Mouse (Mus musculus): ENCODE data around the gene Rpl39l. TPM values are rescaled to one million over a fixed set of nuclear protein-coding genes. Genes with fewer than 3 reads are reported as not detected.

Gene Rpl39l
- polyA plus RNA-seq (2014; fragmentation: Nextera tagmentation; extraction: Ambion mirVana), result not detected in 2 replicates

DNA sequence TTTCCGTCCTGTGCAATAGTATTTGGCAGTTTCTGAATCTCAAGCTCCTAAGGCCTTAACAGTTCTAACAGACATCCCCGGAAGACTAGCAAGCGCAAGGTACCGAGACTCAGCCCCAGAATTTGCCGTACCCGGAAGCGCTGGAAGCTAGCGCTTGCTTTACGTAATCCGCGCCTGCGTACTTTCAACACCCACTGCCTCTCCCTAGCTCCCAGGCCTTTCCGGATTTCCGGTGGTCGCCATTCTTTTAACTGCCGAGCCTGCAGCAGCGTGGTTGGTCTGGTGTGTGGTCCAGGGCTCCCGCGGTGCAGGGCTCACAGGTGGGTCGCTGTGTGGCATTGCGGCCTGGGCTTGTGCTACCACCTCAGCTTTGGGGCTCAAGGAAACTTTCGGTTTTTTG, at the start of gene Rpl39l:
Rpl39l (plus strand) TSS at position 222 of the 400 bp plus-strand sequence.
- DNase-seq (ENCODE audit: low spot score) (no peak), ATAC-seq (no peak)
- WGBS, result 88% methylated on average over 22 of the region's 22 CpGs

DNA sequence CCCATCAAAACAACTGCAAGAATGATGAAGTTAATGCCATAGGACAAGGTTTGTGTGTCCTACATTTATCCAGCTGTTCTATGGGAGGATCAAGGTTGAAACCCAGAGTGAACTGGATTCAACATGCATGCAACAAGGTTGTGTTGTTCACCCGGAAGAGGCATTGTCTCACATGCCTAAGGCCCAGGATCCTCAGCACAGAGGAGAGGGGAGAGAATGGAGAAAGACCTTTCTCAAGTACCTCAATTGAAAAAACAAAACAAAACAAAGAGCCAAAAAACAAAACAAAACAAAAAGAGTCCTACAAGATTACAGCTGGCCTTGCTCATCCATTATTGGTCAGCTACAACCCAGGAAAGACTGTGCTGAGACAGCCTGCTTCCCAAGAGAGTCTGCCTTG, 42.4 kb upstream of the Rpl39l start:
- H3K4me2 ChIP-seq (ENCODE audit: low read length), result no peak overlapping the region
- H3K4me1 ChIP-seq (ENCODE audit: control insufficient read depth, insufficient read depth, low read length), result no peaks in the 10 kb centered on the region
- H3K27me3 ChIP-seq (replicated peaks; ENCODE audit: control insufficient read depth, insufficient read depth, low read length), result no peaks in the 10 kb centered on the region
- no peaks in the 10 kb centered on the region for H3K9me3 ChIP-seq (replicated peaks; ENCODE audit: control insufficient read depth, low read length)
- H3K9ac ChIP-seq (ENCODE audit: low read length), result no peak overlapping the region
- no peak overlapping the region for H3K27ac ChIP-seq (ENCODE audit: low read depth, low read length)
- H3K4me3 ChIP-seq (ENCODE audit: low read depth, low read length), result no peak overlapping the region
- ATAC-seq (no peak), DNase-seq (ENCODE audit: low spot score) (no peak)
- H3K36me3 ChIP-seq (ENCODE audit: control insufficient read depth, insufficient read depth, low read length), result no peaks in the 10 kb centered on the region
- 82% methylated on average over 1 of the region's 1 CpGs for WGBS

More for the DNA sequence above, at the start of gene Rpl39l:
- Histone ChIP-seq H3K27me3 (replicated peaks; ENCODE audit: control insufficient read depth, insufficient read depth, low read length) (no peaks in the 10 kb centered on the region), H3K4me1 (ENCODE audit: control insufficient read depth, insufficient read depth, low read length) (no peaks in the 10 kb centered on the region), H3K27ac (ENCODE audit: low read depth, low read length) (no peak within 1 kb of the TSS), H3K9ac (ENCODE audit: low read length) (no peak within 1 kb of the TSS), H3K36me3 (ENCODE audit: control insufficient read depth, insufficient read depth, low read length) (no peaks in the 10 kb centered on the region), H3K9me3 (replicated peaks; ENCODE audit: control insufficient read depth, low read length) (no peaks in the 10 kb centered on the region), H3K4me3 (ENCODE audit: low read depth, low read length) (no peak within 1 kb of the TSS), H3K4me2 (ENCODE audit: low read length) (no peak within 1 kb of the TSS)

DNA sequence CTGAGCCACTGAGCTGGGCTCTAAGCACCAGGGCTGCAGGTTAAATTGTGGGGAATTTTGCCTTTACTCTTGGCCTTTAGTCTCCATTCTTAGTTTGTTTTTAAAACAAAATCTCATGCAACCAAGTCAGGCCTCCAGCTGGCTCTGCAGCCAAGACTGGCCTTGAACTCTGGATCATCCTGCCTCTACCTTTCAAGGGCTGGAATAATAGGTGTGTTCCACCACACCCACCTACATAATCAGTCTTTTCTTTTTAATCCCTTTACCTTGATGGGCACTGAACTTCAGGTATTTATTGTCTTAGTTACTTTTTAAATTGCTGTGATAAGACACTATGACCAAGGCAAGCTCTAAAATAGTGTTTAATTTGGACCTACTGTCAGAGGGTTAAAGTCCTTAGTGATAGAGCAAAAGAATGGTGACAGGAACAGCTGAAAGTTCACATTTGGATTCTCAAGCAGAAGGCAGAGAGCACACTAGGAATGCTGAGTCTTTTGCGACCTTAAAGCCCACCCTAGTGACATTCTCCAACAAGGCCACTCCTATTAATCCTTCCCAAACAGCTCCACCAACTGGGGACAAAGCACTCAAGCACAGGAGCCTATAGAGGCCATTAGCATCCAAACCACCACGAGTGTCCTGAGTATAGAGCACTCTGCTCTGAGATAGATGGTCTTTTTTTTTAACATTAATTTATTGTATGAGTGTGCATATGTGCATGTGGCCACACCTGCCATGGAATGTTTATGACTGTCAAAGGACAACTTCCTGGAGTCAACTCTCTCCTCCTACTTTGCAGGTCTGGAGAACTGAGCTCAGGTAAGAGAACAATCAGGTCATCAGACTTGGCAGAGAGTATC, 40.7 kb upstream of the Rpl39l start:
- Histone ChIP-seq H3K27ac (ENCODE audit: low read depth, low read length) (no peak overlapping the region), H3K27me3 (replicated peaks; ENCODE audit: control insufficient read depth, insufficient read depth, low read length) (no peaks in the 10 kb centered on the region), H3K4me2 (ENCODE audit: low read length) (no peak overlapping the region), H3K36me3 (ENCODE audit: control insufficient read depth, insufficient read depth, low read length) (no peaks in the 10 kb centered on the region), H3K9me3 (replicated peaks; ENCODE audit: control insufficient read depth, low read length) (no peaks in the 10 kb centered on the region), H3K4me3 (ENCODE audit: low read depth, low read length) (no peak overlapping the region), H3K9ac (ENCODE audit: low read length) (no peak overlapping the region), H3K4me1 (ENCODE audit: control insufficient read depth, insufficient read depth, low read length) (no peaks in the 10 kb centered on the region)
- WGBS, result 73% methylated on average over 2 of the region's 2 CpGs
- ATAC-seq (no peak), DNase-seq (ENCODE audit: low spot score) (no peak)

DNA sequence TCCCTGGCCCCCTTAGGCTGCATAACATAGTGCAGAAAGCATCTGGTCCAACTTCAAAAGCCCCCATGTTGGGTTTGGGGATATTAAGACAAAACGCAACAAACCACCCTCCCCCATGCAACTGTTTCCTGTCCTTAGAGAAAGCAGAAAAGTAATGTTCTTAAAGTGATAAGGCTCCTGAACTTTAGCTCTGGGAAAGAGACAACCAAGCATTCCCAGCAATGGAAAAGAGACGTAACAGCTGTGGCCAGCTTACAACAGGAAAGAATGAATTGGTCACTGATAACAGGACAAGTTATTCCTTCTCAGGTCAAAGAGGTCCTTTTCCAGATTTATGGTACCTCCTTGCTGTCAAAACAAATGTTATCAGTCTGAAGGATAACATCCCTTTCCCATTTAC, 26.9 kb upstream of the Rpl39l start:
- ATAC-seq, result no peak
- WGBS, result 89% methylated on average over 2 of the region's 2 CpGs

DNA sequence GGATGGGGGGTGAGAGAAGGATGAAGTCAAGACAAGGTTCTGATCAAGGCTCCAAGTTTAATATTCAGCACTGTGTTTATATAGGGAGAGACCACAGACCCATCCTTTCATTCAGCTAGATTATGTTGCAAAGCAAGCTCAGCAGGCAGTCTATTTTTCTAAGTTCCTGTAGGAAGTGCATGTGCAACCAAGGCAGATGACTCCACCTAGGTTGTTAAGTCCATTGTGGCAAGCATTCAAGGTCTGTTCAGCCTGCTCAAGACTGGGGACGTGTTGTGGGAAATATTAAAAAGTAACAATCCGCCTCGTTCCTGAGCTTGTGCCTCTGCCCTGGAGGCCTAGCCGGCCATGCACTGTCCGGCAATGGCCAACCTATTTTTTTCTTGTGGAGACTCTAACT, 22.6 kb upstream of the Rpl39l start:
- Histone ChIP-seq H3K4me2 (ENCODE audit: low read length) (no peak overlapping the region), H3K9ac (ENCODE audit: low read length) (no peak overlapping the region), H3K36me3 (ENCODE audit: control insufficient read depth, insufficient read depth, low read length) (no peaks in the 10 kb centered on the region), H3K4me3 (ENCODE audit: low read depth, low read length) (no peak overlapping the region), H3K27ac (ENCODE audit: low read depth, low read length) (no peak overlapping the region), H3K9me3 (replicated peaks; ENCODE audit: control insufficient read depth, low read length) (no peaks in the 10 kb centered on the region), H3K4me1 (ENCODE audit: control insufficient read depth, insufficient read depth, low read length) (no peaks in the 10 kb centered on the region), H3K27me3 (replicated peaks; ENCODE audit: control insufficient read depth, insufficient read depth, low read length) (no peaks in the 10 kb centered on the region)
- DNase-seq (ENCODE audit: low spot score) (no peak), ATAC-seq (no peak)
- WGBS, result 91% methylated on average over 5 of the region's 5 CpGs

More for the DNA sequence above, 26.9 kb upstream of the Rpl39l start:
- Histone ChIP-seq H3K27ac (ENCODE audit: low read depth, low read length) (no peak overlapping the region), H3K4me3 (ENCODE audit: low read depth, low read length) (no peak overlapping the region), H3K4me2 (ENCODE audit: low read length) (no peak overlapping the region), H3K9me3 (replicated peaks; ENCODE audit: control insufficient read depth, low read length) (no peaks in the 10 kb centered on the region), H3K4me1 (ENCODE audit: control insufficient read depth, insufficient read depth, low read length) (no peaks in the 10 kb centered on the region), H3K36me3 (ENCODE audit: control insufficient read depth, insufficient read depth, low read length) (no peaks in the 10 kb centered on the region), H3K27me3 (replicated peaks; ENCODE audit: control insufficient read depth, insufficient read depth, low read length) (no peaks in the 10 kb centered on the region), H3K9ac (ENCODE audit: low read length) (no peak overlapping the region)
- no peak for DNase-seq (ENCODE audit: low spot score)

DNA sequence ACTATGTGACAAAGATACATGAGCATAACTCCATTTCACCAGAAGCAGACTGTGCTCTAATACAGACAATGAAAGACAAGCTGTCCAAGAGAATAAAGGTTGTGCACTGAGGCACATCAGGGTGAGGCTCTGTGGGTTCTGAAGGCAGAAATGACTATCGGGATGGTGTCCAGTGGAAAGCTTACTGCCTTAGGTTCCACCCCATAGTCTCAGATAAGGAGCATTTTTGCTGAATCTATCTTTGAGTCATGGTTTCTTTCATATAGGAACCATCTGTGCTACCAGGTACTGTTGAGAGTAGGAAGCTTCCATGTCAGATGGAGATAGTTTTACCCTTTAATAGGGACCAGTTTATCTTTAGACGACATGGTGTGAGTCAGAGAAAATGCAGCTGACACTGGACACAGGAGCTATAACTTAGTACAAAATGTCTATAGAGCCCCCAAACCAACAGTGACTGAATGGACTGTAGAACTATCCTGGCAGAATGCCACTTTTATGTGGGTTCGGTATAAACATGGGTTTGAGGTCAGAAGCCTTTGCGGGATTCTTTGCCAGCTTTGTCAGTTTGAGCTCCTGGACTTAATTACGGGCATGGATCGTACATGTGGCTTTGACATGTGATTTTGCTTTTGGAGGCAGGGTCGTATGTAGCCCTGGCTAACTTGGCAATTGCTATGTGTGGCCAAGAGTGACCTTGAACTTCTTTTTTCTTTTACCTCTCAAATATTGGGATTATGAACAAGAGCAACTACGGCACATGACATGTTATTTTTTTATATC, 712 bp upstream of the Rpl39l start:
- no peaks in the 10 kb centered on the region for H3K36me3 ChIP-seq (ENCODE audit: control insufficient read depth, insufficient read depth, low read length)
- H3K4me3 ChIP-seq (ENCODE audit: low read depth, low read length), result no peak overlapping the region
- no peak for DNase-seq (ENCODE audit: low spot score)
- no peak overlapping the region for H3K27ac ChIP-seq (ENCODE audit: low read depth, low read length)
- H3K4me2 ChIP-seq (ENCODE audit: low read length), result no peak overlapping the region
- no peak overlapping the region for H3K9ac ChIP-seq (ENCODE audit: low read length)
- H3K4me1 ChIP-seq (ENCODE audit: control insufficient read depth, insufficient read depth, low read length), result no peaks in the 10 kb centered on the region
- no peaks in the 10 kb centered on the region for H3K27me3 ChIP-seq (replicated peaks; ENCODE audit: control insufficient read depth, insufficient read depth, low read length)
- no peaks in the 10 kb centered on the region for H3K9me3 ChIP-seq (replicated peaks; ENCODE audit: control insufficient read depth, low read length)
- 94% methylated on average over 8 of the region's 8 CpGs for WGBS
- ATAC-seq, result no peak

DNA sequence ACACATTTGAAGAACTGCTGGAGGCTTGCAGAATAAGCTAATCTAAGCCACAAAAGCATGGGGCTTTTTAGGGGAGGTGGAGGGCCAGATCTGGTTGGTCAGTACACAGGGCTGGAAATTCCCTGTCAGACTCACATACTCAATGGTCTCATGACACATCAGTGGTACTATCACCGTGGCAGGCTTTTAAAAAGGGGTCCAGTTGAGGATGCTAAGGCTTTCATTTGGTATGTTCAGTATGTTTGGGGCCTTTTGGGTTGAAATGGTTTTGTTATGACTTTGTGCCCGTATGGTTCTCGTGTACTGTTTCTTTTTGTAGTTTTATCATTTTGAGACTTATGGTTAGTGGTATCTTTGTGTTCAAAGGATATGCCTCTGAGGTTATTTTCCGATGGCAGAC, 1.2 kb downstream of the Rpl39l start:
- Histone ChIP-seq H3K9me3 (replicated peaks; ENCODE audit: control insufficient read depth, low read length) (no peaks in the 10 kb centered on the region), H3K27me3 (replicated peaks; ENCODE audit: control insufficient read depth, insufficient read depth, low read length) (no peaks in the 10 kb centered on the region), H3K4me1 (ENCODE audit: control insufficient read depth, insufficient read depth, low read length) (no peaks in the 10 kb centered on the region), H3K4me2 (ENCODE audit: low read length) (no peak overlapping the region), H3K36me3 (ENCODE audit: control insufficient read depth, insufficient read depth, low read length) (no peaks in the 10 kb centered on the region), H3K9ac (ENCODE audit: low read length) (no peak overlapping the region), H3K27ac (ENCODE audit: low read depth, low read length) (no peak overlapping the region), H3K4me3 (ENCODE audit: low read depth, low read length) (no peak overlapping the region)
- no peak for DNase-seq (ENCODE audit: low spot score)
- ATAC-seq, result no peak
- WGBS, result 90% methylated on average over 4 of the region's 4 CpGs

DNA sequence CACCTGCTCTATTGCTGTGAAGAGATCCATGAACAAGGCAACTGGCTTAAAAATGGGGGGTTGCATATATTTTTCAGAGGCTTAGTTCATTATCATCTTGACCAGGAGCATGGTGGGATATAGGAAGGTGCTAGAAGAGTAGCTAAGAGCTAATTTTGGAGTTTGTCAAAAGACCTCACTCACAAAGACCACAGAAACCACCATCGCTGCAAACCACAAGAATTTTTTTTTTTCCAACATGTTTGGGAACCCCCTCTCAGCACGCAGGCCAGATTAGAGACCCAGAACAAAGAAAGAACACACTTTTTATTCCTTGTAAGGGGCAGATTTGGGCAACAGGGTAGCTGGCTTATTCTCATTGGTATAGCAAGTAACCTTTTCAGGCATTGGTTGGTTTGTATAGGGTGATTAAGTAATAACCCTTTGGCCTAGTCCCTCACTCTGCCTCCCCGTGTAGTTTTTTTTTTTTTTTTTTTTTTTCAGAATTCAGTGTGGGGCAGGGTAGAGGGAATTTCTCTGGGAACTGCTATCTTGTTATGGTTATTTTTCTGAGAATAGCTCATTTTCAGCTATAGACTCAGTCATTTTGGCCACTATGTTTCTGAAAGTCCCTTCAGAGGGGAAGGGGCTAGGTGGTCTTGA, 2.3 kb downstream of the Rpl39l start:
- no peak overlapping the region for H3K4me3 ChIP-seq (ENCODE audit: low read depth, low read length)
- DNase-seq (ENCODE audit: low spot score) (no peak), ATAC-seq (no peak)
- no peaks in the 10 kb centered on the region for H3K27me3 ChIP-seq (replicated peaks; ENCODE audit: control insufficient read depth, insufficient read depth, low read length)
- H3K9ac ChIP-seq (ENCODE audit: low read length), result no peak overlapping the region
- H3K4me1 ChIP-seq (ENCODE audit: control insufficient read depth, insufficient read depth, low read length), result no peaks in the 10 kb centered on the region
- no peak overlapping the region for H3K27ac ChIP-seq (ENCODE audit: low read depth, low read length)
- peaks cover 2% of the 10 kb centered on the region for H3K9me3 ChIP-seq (replicated peaks; ENCODE audit: control insufficient read depth, low read length)
- 85% methylated on average over 3 of the region's 3 CpGs for WGBS
- H3K4me2 ChIP-seq (ENCODE audit: low read length), result no peak overlapping the region
- no peaks in the 10 kb centered on the region for H3K36me3 ChIP-seq (ENCODE audit: control insufficient read depth, insufficient read depth, low read length)

All from forebrain, embryonic 14.5 days (tissue).